Mouse (Mus musculus): ENCODE measurements at regions not wholly inside any gene's neighbourhood (a gene's known extent, or its start where the extent isn't known, plus 50 kb on each side); places are given as distances from the start of the nearest gene placed in this dataset.

GRCm38 (mm10) chr12:39714169-39714794 is 323.5 kb downstream of the Arl4a start:
- Histone ChIP-seq H3K36me3 (replicated peaks; ENCODE audit: control insufficient read depth, insufficient read depth, low read depth) (no peaks in the 10 kb centered on the region), H3K4me2 (ENCODE audit: low read depth) (no peak overlapping the region), H3K27me3 (ENCODE audit: control insufficient read depth, insufficient read depth, low read length) (no peaks in the 10 kb centered on the region), H3K27ac (no peak overlapping the region), H3K9me3 (ENCODE audit: control insufficient read depth, low read length) (no peaks in the 10 kb centered on the region), H3K4me1 (replicated peaks; ENCODE audit: control insufficient read depth in 2 of 2, insufficient read depth in 2 of 2, low read length in 1 of 2) (no peaks in the 10 kb centered on the region), H3K9ac (replicated peaks) (no peak overlapping the region), H3K4me3 (ENCODE audit: insufficient read depth in 1 of 2, low read depth in 2 of 2, low read length in 2 of 2) (no peak overlapping the region)
- TF ChIP-seq CTCF (IDR thresholded peaks at IDR 0.05; ENCODE audit: low read depth) (no peak), EP300 (IDR thresholded peaks at IDR 0.05; ENCODE audit: low read depth) (no peak)
- 75% methylated on average over 2 of the region's 2 CpGs for WGBS (ENCODE audit: insufficient replicate concordance)
- no peak for ATAC-seq (ENCODE audit: insufficient read depth)
- DNase-seq (ENCODE audit: low read depth in 3 of 3, low spot score in 3 of 3) = no peak

GRCm38 (mm10) chr12:39711807-39712206 is 326.0 kb downstream of the Arl4a start:
- DNase-seq (ENCODE audit: low read depth in 3 of 3, low spot score in 3 of 3) (no peak), ATAC-seq (ENCODE audit: insufficient read depth) (no peak)
- Histone ChIP-seq H3K27me3 (ENCODE audit: control insufficient read depth, insufficient read depth, low read length) (no peaks in the 10 kb centered on the region), H3K4me3 (ENCODE audit: insufficient read depth in 1 of 2, low read depth in 2 of 2, low read length in 2 of 2) (no peak overlapping the region), H3K9me3 (ENCODE audit: control insufficient read depth, low read length) (no peaks in the 10 kb centered on the region), H3K36me3 (replicated peaks; ENCODE audit: control insufficient read depth, insufficient read depth, low read depth) (no peaks in the 10 kb centered on the region), H3K27ac (no peak overlapping the region), H3K4me2 (ENCODE audit: low read depth) (no peak overlapping the region), H3K4me1 (replicated peaks; ENCODE audit: control insufficient read depth in 2 of 2, insufficient read depth in 2 of 2, low read length in 1 of 2) (no peaks in the 10 kb centered on the region), H3K9ac (replicated peaks) (no peak overlapping the region)
- TF ChIP-seq EP300 (IDR thresholded peaks at IDR 0.05; ENCODE audit: low read depth) (no peak), CTCF (IDR thresholded peaks at IDR 0.05; ENCODE audit: low read depth) (no peak)
- WGBS (ENCODE audit: insufficient replicate concordance) = 53% methylated on average over 1 of the region's 1 CpGs

GRCm38 (mm10) chr12:39709850-39710249 is 328.0 kb downstream of the Arl4a start:
- H3K4me1 ChIP-seq (replicated peaks; ENCODE audit: control insufficient read depth in 2 of 2, insufficient read depth in 2 of 2, low read length in 1 of 2) = no peaks in the 10 kb centered on the region
- TF ChIP-seq CTCF (IDR thresholded peaks at IDR 0.05; ENCODE audit: low read depth) (no peak), EP300 (IDR thresholded peaks at IDR 0.05; ENCODE audit: low read depth) (no peak)
- no peak for ATAC-seq (ENCODE audit: insufficient read depth)
- DNase-seq (ENCODE audit: low read depth in 3 of 3, low spot score in 3 of 3) = no peak
- H3K27ac ChIP-seq = no peak overlapping the region
- H3K9ac ChIP-seq (replicated peaks) = no peak overlapping the region
- H3K9me3 ChIP-seq (ENCODE audit: control insufficient read depth, low read length) = no peaks in the 10 kb centered on the region
- no peak overlapping the region for H3K4me2 ChIP-seq (ENCODE audit: low read depth)
- 73% methylated on average over 5 of the region's 5 CpGs for WGBS (ENCODE audit: insufficient replicate concordance)
- no peaks in the 10 kb centered on the region for H3K27me3 ChIP-seq (ENCODE audit: control insufficient read depth, insufficient read depth, low read length)
- H3K36me3 ChIP-seq (replicated peaks; ENCODE audit: control insufficient read depth, insufficient read depth, low read depth) = no peaks in the 10 kb centered on the region
- H3K4me3 ChIP-seq (ENCODE audit: insufficient read depth in 1 of 2, low read depth in 2 of 2, low read length in 2 of 2) = no peak overlapping the region

- WGBS (ENCODE audit: insufficient replicate concordance) = 71% methylated on average over 3 of the region's 3 CpGs
- Histone ChIP-seq H3K9me3 (ENCODE audit: control insufficient read depth, low read length) (no peaks in the 10 kb centered on the region), H3K27ac (no peak overlapping the region), H3K36me3 (replicated peaks; ENCODE audit: control insufficient read depth, insufficient read depth, low read depth) (no peaks in the 10 kb centered on the region), H3K4me3 (ENCODE audit: insufficient read depth in 1 of 2, low read depth in 2 of 2, low read length in 2 of 2) (no peak overlapping the region), H3K4me1 (replicated peaks; ENCODE audit: control insufficient read depth in 2 of 2, insufficient read depth in 2 of 2, low read length in 1 of 2) (no peaks in the 10 kb centered on the region), H3K9ac (replicated peaks) (no peak overlapping the region), H3K4me2 (ENCODE audit: low read depth) (no peak overlapping the region), H3K27me3 (ENCODE audit: control insufficient read depth, insufficient read depth, low read length) (no peaks in the 10 kb centered on the region)
- DNase-seq (ENCODE audit: low read depth in 3 of 3, low spot score in 3 of 3) (no peak), ATAC-seq (ENCODE audit: insufficient read depth) (no peak)
- no peak for TF ChIP-seq EP300 (IDR thresholded peaks at IDR 0.05; ENCODE audit: low read depth)
- no peak for TF ChIP-seq CTCF (IDR thresholded peaks at IDR 0.05; ENCODE audit: low read depth)
Observed at GRCm38 (mm10) chr12:39697182-39697581, 340.6 kb downstream of the Arl4a start.

GRCm38 (mm10) chr12:39695322-39695721 is 342.5 kb downstream of the Arl4a start:
- H3K9ac ChIP-seq (replicated peaks) = no peak overlapping the region
- no peak for DNase-seq (ENCODE audit: low read depth in 3 of 3, low spot score in 3 of 3)
- no peaks in the 10 kb centered on the region for H3K27me3 ChIP-seq (ENCODE audit: control insufficient read depth, insufficient read depth, low read length)
- no peak overlapping the region for H3K27ac ChIP-seq
- no peak overlapping the region for H3K4me3 ChIP-seq (ENCODE audit: insufficient read depth in 1 of 2, low read depth in 2 of 2, low read length in 2 of 2)
- TF ChIP-seq EP300 (IDR thresholded peaks at IDR 0.05; ENCODE audit: low read depth) (no peak), CTCF (IDR thresholded peaks at IDR 0.05; ENCODE audit: low read depth) (no peak)
- H3K36me3 ChIP-seq (replicated peaks; ENCODE audit: control insufficient read depth, insufficient read depth, low read depth) = no peaks in the 10 kb centered on the region
- 37% methylated on average over 1 of the region's 1 CpGs for WGBS (ENCODE audit: insufficient replicate concordance)
- ATAC-seq (ENCODE audit: insufficient read depth) = no peak
- no peak overlapping the region for H3K4me2 ChIP-seq (ENCODE audit: low read depth)
- no peaks in the 10 kb centered on the region for H3K9me3 ChIP-seq (ENCODE audit: control insufficient read depth, low read length)
- H3K4me1 ChIP-seq (replicated peaks; ENCODE audit: control insufficient read depth in 2 of 2, insufficient read depth in 2 of 2, low read length in 1 of 2) = no peaks in the 10 kb centered on the region
